Mouse (Mus musculus) forebrain, embryonic 13.5 days (tissue): Measurements from ENCODE around the gene Ppp1r14a. TPM values are rescaled to one million over a fixed set of nuclear protein-coding genes. Genes with fewer than 3 reads are reported as not detected.
A peak's percentile ranks its signal among the peaks of the same experiment; 100 is the strongest.

ENCODE experiments used
- ATAC-seq: fragments of 200-750 bp; cut with Nextera tagmentation; 2 replicates; pipeline ENCODE4 v1.8.0; 2017
- H3K27ac ChIP-seq: fragments of 300-500 bp; sonication (generic); 2 replicates; pipeline ENCODE4 v1.5.1; 2015; ENCODE audit warnings: inconsistent platforms, mild to moderate bottlenecking, moderate library complexity
- H3K27me3 ChIP-seq: fragments of 300-500 bp; sonication (generic); 2 replicates; pipeline ENCODE4 v1.6.1; 2015; ENCODE audit warnings: mild to moderate bottlenecking, inconsistent platforms
- H3K36me3 ChIP-seq: fragments of 300-500 bp; sonication (generic); 2 replicates; pipeline ENCODE4 v1.6.1; 2015; ENCODE audit warnings: mild to moderate bottlenecking, inconsistent platforms; ENCODE audit not compliant: poor library complexity, severe bottlenecking
- H3K4me1 ChIP-seq: fragments of 300-500 bp; sonication (generic); 2 replicates; pipeline ENCODE4 v1.6.1; 2015; ENCODE audit warnings: inconsistent platforms
- H3K4me2 ChIP-seq: fragments of 300-500 bp; sonication (generic); 2 replicates; pipeline ENCODE4 v1.6.1; 2015; ENCODE audit warnings: inconsistent platforms, mild to moderate bottlenecking, moderate library complexity
- H3K4me3 ChIP-seq: fragments of 300-500 bp; sonication (generic); 2 replicates; pipeline ENCODE4 v1.5.1; 2015; ENCODE audit warnings: mild to moderate bottlenecking, inconsistent platforms
- H3K9ac ChIP-seq: fragments of 300-500 bp; sonication (generic); 2 replicates; pipeline ENCODE4 v1.6.1; 2015; ENCODE audit warnings: mild to moderate bottlenecking, inconsistent platforms
- H3K9me3 ChIP-seq: fragments of 300-500 bp; sonication (generic); replicated peaks from 2 replicates; pipeline ENCODE4 v1.6.1; 2016; ENCODE audit warnings: inconsistent platforms
- WGBS: fragments of 180-500 bp; shearing (Covaris S2); methylation state at CpG from one replicate; pipeline ENCODE4 v1.1.7; 2015; 5-methylcytosine and 5-hydroxymethylcytosine counted together
- polyA plus RNA-seq: library from polyadenylated mRNA; unstranded; fragments of >200 nt; fragmentation: Nextera tagmentation; extraction: Ambion mirVana; gene quantifications from 2 replicates; pipeline ENCODE4 v1.2.1, GENCODE M21; 2015

The Ppp1r14a gene
- polyA plus RNA-seq, 1 experiment from 2014 or later, result 17.2 TPM

GRCm38 (mm10) chr7:29259781-29260730, 29.1 kb upstream of the Ppp1r14a start:
- peak; percentile 33; the same call in 1 of the 2 replicates for ATAC-seq
- H3K27ac ChIP-seq, result peak overlapping the region; percentile 66
- WGBS, result 68% methylated on average over 10 of the region's 10 CpGs

GRCm38 (mm10) chr7:29262151-29262550, 27.0 kb upstream of the Ppp1r14a start:
- Histone ChIP-seq H3K27me3 (no peaks in the 10 kb centered on the region), H3K9ac (no peak overlapping the region), H3K27ac (no peak overlapping the region), H3K9me3 (no peaks in the 10 kb centered on the region), H3K4me2 (no peak overlapping the region), H3K4me3 (no peak overlapping the region), H3K4me1 (peaks cover 13% of the 10 kb centered on the region), H3K36me3 (no peaks in the 10 kb centered on the region)
- ATAC-seq, result no peak
- 86% methylated on average over 6 of the region's 6 CpGs for WGBS

More at GRCm38 (mm10) chr7:29259781-29260730, 29.1 kb upstream of the Ppp1r14a start:
- no peaks in the 10 kb centered on the region for H3K27me3 ChIP-seq
- peaks cover 16% of the 10 kb centered on the region for H3K4me1 ChIP-seq
- peak overlapping the region; percentile 26; the same call in 1 of the 2 replicates for H3K9ac ChIP-seq
- no peaks in the 10 kb centered on the region for H3K36me3 ChIP-seq
- H3K4me2 ChIP-seq, result no peak overlapping the region; the same call in 1 of the 2 replicates
- H3K9me3 ChIP-seq, result no peaks in the 10 kb centered on the region
- no peak overlapping the region for H3K4me3 ChIP-seq

- H3K27me3 ChIP-seq, result no peaks in the 10 kb centered on the region
- no peaks in the 10 kb centered on the region for H3K9me3 ChIP-seq
- ATAC-seq, result no peak
- 90% methylated on average over 3 of the region's 3 CpGs for WGBS
- H3K4me2 ChIP-seq, result no peak overlapping the region
- H3K4me3 ChIP-seq, result no peak overlapping the region
- H3K36me3 ChIP-seq, result no peaks in the 10 kb centered on the region
- H3K9ac ChIP-seq, result no peak overlapping the region
- no peak overlapping the region for H3K27ac ChIP-seq
- peaks cover 13% of the 10 kb centered on the region for H3K4me1 ChIP-seq
Observed at GRCm38 (mm10) chr7:29263831-29264230, 25.3 kb upstream of the Ppp1r14a start.

- H3K4me1 ChIP-seq, result no peaks in the 10 kb centered on the region
- 79% methylated on average over 7 of the region's 7 CpGs for WGBS
- H3K9ac ChIP-seq, result no peak overlapping the region
- H3K4me2 ChIP-seq, result no peak overlapping the region
- no peak overlapping the region for H3K27ac ChIP-seq
- H3K9me3 ChIP-seq, result no peaks in the 10 kb centered on the region
- ATAC-seq, result no peak
- no peaks in the 10 kb centered on the region for H3K27me3 ChIP-seq
- H3K36me3 ChIP-seq, result no peaks in the 10 kb centered on the region
- H3K4me3 ChIP-seq, result no peak overlapping the region
Observed at GRCm38 (mm10) chr7:29265636-29266035, 23.5 kb upstream of the Ppp1r14a start.

GRCm38 (mm10) chr7:29266931-29267330, 22.2 kb upstream of the Ppp1r14a start:
- Histone ChIP-seq H3K27ac (no peak overlapping the region), H3K4me3 (no peak overlapping the region), H3K9ac (no peak overlapping the region), H3K36me3 (no peaks in the 10 kb centered on the region), H3K9me3 (no peaks in the 10 kb centered on the region), H3K4me1 (no peaks in the 10 kb centered on the region), H3K4me2 (no peak overlapping the region), H3K27me3 (no peaks in the 10 kb centered on the region)
- WGBS, result 59% methylated on average over 4 of the region's 4 CpGs
- ATAC-seq, result no peak

- WGBS, result 86% methylated on average over 4 of the region's 4 CpGs
- H3K4me1 ChIP-seq, result no peaks in the 10 kb centered on the region
- no peak overlapping the region for H3K4me3 ChIP-seq
- H3K9ac ChIP-seq, result no peak overlapping the region
- no peak overlapping the region for H3K4me2 ChIP-seq
- no peaks in the 10 kb centered on the region for H3K36me3 ChIP-seq
- H3K27ac ChIP-seq, result no peak overlapping the region
- no peaks in the 10 kb centered on the region for H3K27me3 ChIP-seq
- ATAC-seq, result no peak
- H3K9me3 ChIP-seq, result no peaks in the 10 kb centered on the region
Observed at GRCm38 (mm10) chr7:29270445-29270844, 18.7 kb upstream of the Ppp1r14a start.

GRCm38 (mm10) chr7:29271687-29272465, 17.2 kb upstream of the Ppp1r14a start:
- H3K27ac ChIP-seq, result no peak overlapping the region
- 79% methylated on average over 8 of the region's 8 CpGs for WGBS
- H3K4me3 ChIP-seq, result no peak overlapping the region
- H3K4me1 ChIP-seq, result no peaks in the 10 kb centered on the region
- H3K27me3 ChIP-seq, result no peaks in the 10 kb centered on the region
- no peak for ATAC-seq
- no peak overlapping the region for H3K4me2 ChIP-seq
- H3K9ac ChIP-seq, result no peak overlapping the region
- no peaks in the 10 kb centered on the region for H3K9me3 ChIP-seq
- no peaks in the 10 kb centered on the region for H3K36me3 ChIP-seq

GRCm38 (mm10) chr7:29276715-29277114, 12.4 kb upstream of the Ppp1r14a start:
- Histone ChIP-seq H3K27me3 (peaks cover 14% of the 10 kb centered on the region), H3K27ac (no peak overlapping the region), H3K9ac (no peak overlapping the region), H3K4me3 (no peak overlapping the region), H3K9me3 (no peaks in the 10 kb centered on the region), H3K4me1 (peaks cover 10% of the 10 kb centered on the region), H3K36me3 (no peaks in the 10 kb centered on the region), H3K4me2 (no peak overlapping the region)
- ATAC-seq, result no peak
- WGBS, result 78% methylated on average over 5 of the region's 5 CpGs

- H3K36me3 ChIP-seq, result no peaks in the 10 kb centered on the region
- H3K9ac ChIP-seq, result no peak overlapping the region
- H3K4me1 ChIP-seq, result peaks cover 17% of the 10 kb centered on the region
- peaks cover 22% of the 10 kb centered on the region for H3K27me3 ChIP-seq
- H3K4me3 ChIP-seq, result no peak overlapping the region
- 93% methylated on average over 4 of the region's 4 CpGs for WGBS
- ATAC-seq, result no peak
- no peak overlapping the region for H3K4me2 ChIP-seq
- H3K9me3 ChIP-seq, result no peaks in the 10 kb centered on the region
- no peak overlapping the region for H3K27ac ChIP-seq
Observed at GRCm38 (mm10) chr7:29277510-29277909, 11.6 kb upstream of the Ppp1r14a start.

- Histone ChIP-seq H3K4me1 (peaks cover 17% of the 10 kb centered on the region), H3K36me3 (no peaks in the 10 kb centered on the region), H3K9ac (no peak overlapping the region), H3K27me3 (peaks cover 27% of the 10 kb centered on the region), H3K27ac (no peak overlapping the region), H3K4me3 (no peak overlapping the region), H3K4me2 (no peak overlapping the region), H3K9me3 (no peaks in the 10 kb centered on the region)
- ATAC-seq, result no peak
Observed at GRCm38 (mm10) chr7:29279261-29279660, 9.8 kb upstream of the Ppp1r14a start.

GRCm38 (mm10) chr7:29279924-29280323, 9.2 kb upstream of the Ppp1r14a start:
- H3K4me2 ChIP-seq, result no peak overlapping the region
- H3K4me1 ChIP-seq, result peaks cover 17% of the 10 kb centered on the region
- H3K9ac ChIP-seq, result no peak overlapping the region
- 92% methylated on average over 8 of the region's 8 CpGs for WGBS
- ATAC-seq, result no peak
- no peaks in the 10 kb centered on the region for H3K9me3 ChIP-seq
- H3K27me3 ChIP-seq, result peaks cover 31% of the 10 kb centered on the region
- no peak overlapping the region for H3K4me3 ChIP-seq
- no peak overlapping the region for H3K27ac ChIP-seq
- H3K36me3 ChIP-seq, result no peaks in the 10 kb centered on the region

GRCm38 (mm10) chr7:29280801-29281200, 8.3 kb upstream of the Ppp1r14a start:
- no peak overlapping the region for H3K9ac ChIP-seq
- H3K27ac ChIP-seq, result no peak overlapping the region
- WGBS, result 10% methylated on average over 13 of the region's 13 CpGs
- no peaks in the 10 kb centered on the region for H3K9me3 ChIP-seq
- H3K27me3 ChIP-seq, result peaks cover 36% of the 10 kb centered on the region
- peak overlapping the region; percentile 57 for H3K4me3 ChIP-seq
- H3K4me2 ChIP-seq, result peak overlapping the region; percentile 98
- peaks cover 17% of the 10 kb centered on the region for H3K4me1 ChIP-seq
- no peak for ATAC-seq
- H3K36me3 ChIP-seq, result no peaks in the 10 kb centered on the region
